Mouse (Mus musculus) left cerebral cortex, postnatal 10 days (tissue): ENCODE measurements around the gene 2610528J11Rik. TPM values are rescaled to one million over a fixed set of nuclear protein-coding genes. Genes with fewer than 3 reads are reported as not detected.

Source experiments
- total RNA-seq, 2 experiments: library from RNA; stranded (reverse); gene quantifications; 2 replicates each; pipeline ENCODE4 v1.2.3; 2021

The 2610528J11Rik gene
- total RNA-seq, 2 experiments from 2014 or later, result not detected

Other genes with a start within 250 kb of the 2610528J11Rik start
- gene Ptprf, start 235.6 kb upstream of the 2610528J11Rik start, total RNA-seq, result 100 to 1,000 TPM; 176 to 196 TPM
- 10 to 100 TPM; 36.1 to 36.6 TPM for gene Szt2, start 117.7 kb upstream of the 2610528J11Rik start, total RNA-seq
- gene Med8, start 117.7 kb upstream of the 2610528J11Rik start, total RNA-seq, result 10 to 100 TPM; 67.9 to 72.2 TPM
- gene Elovl1, start 98.9 kb upstream of the 2610528J11Rik start, total RNA-seq, result 10 to 100 TPM; 17.2 to 18.4 TPM
- 1 to 10 TPM; 3.3 to 3.9 TPM for gene Cdc20, start 89.6 kb upstream of the 2610528J11Rik start, total RNA-seq
- gene Mpl, start 69.5 kb upstream of the 2610528J11Rik start, total RNA-seq, result under 1 TPM in 1 of 2 experiments, not detected in 1; 0.12 TPM
- 10 to 100 TPM; 13.6 to 13.7 TPM for gene Tie1, start 36.9 kb upstream of the 2610528J11Rik start, total RNA-seq
- 1 to 10 TPM; 1.5 to 1.8 TPM for gene Tmem125, start 17.0 kb downstream of the 2610528J11Rik start, total RNA-seq
- 1 to 10 TPM in 1 of 2 experiments, under 1 TPM in 1; 0.90 to 1.1 TPM for gene Cfap57, start 93.8 kb downstream of the 2610528J11Rik start, total RNA-seq
- gene Ebna1bp2, start 93.8 kb downstream of the 2610528J11Rik start, total RNA-seq, result 10 to 100 TPM; 48.3 to 54.4 TPM
- gene Olfr62, start 132.0 kb downstream of the 2610528J11Rik start, total RNA-seq, result not detected
- not detected for gene Olfr1342, start 165.8 kb downstream of the 2610528J11Rik start, total RNA-seq
- gene Olfr1341, start 176.5 kb downstream of the 2610528J11Rik start, total RNA-seq, result not detected
- not detected for gene Olfr1340, start 193.1 kb downstream of the 2610528J11Rik start, total RNA-seq
- gene Olfr1339, start 205.2 kb downstream of the 2610528J11Rik start, total RNA-seq, result not detected
- not detected for gene Olfr1338, start 231.7 kb downstream of the 2610528J11Rik start, total RNA-seq